ENCODE assay signal across 19 mouse cellular contexts in genomic region chr1:184920057-184920456, GRCm38 (mm10). TPM values are rescaled to one million over a fixed set of nuclear protein-coding genes. Genes with fewer than 3 reads are reported as not detected.
"Had no signal": no experiment of that assay in that cellular context is flagged by ENCODE, and none has a peak within 500 bp of the region (broad histone marks: within the 10 kb centered on the region; RNA-seq: fewer than 3 reads in every experiment).

No protein-coding gene starts in this region.

- DNase-seq: liver, postnatal 0 days; lung, adult 2 months; lung, postnatal 14 days; lung, postnatal 36 days; thymus, adult 18-20 months; thymus, postnatal 14 days; thymus, postnatal 36 days had no signal

- H3K27ac ChIP-seq: lung, embryonic 15.5 days; macrophage; midbrain, embryonic 13.5 days; midbrain, embryonic 15.5 days; neural tube, embryonic 12.5 days; stomach, embryonic 15.5 days; stomach, postnatal 0 days had no signal

- H3K4me3 ChIP-seq: lung, embryonic 15.5 days; megakaryocyte, embryonic 14.5 days; midbrain, embryonic 13.5 days; midbrain, embryonic 15.5 days; neural tube, embryonic 12.5 days; stomach, embryonic 15.5 days had no signal

- ATAC-seq: liver, postnatal 0 days; lung, postnatal 0 days; midbrain, embryonic 13.5 days; midbrain, embryonic 15.5 days had no signal

RNA-seq across cellular contexts. Expression of gene C130074G19Rik, which starts 37.0 kb away (rescaled TPM):
- total RNA-seq: megakaryocyte progenitor cell, adult 5-6 weeks; monocyte, adult 5-6 weeks; neutrophil, adult 5-6 weeks had no signal
